Mouse (Mus musculus): Measurements from ENCODE around the gene Ptprh. TPM values are rescaled to one million over a fixed set of nuclear protein-coding genes. Genes with fewer than 3 reads are reported as not detected.
"Not testable (repeated sequence)": the region's sequence is repeated elsewhere in the genome, so short reads cannot be mapped to it uniquely, and the experiment has no call there.

Gene Ptprh
- total RNA-seq, 2 experiments from 2014 or later: not detected

GRCm38 (mm10) chr7:4527302-4527689 is 76.5 kb downstream of the Ptprh start:
- no peak for DNase-seq
- intact Hi-C loops (cut with DNase I; ENCODE audit: low total_unique reads): loop anchor here (10.0 kb wide), 1 partner anchor 92 kb away; no protein-coding TSS in a partner anchor

GRCm38 (mm10) chr7:4526341-4527301 is 77.2 kb downstream of the Ptprh start:
- intact Hi-C loops (cut with DNase I; ENCODE audit: low total_unique reads): loop anchor here (10.0 kb wide), 1 partner anchor 92 kb away; no protein-coding TSS in a partner anchor
- peak; percentile 84 for DNase-seq

GRCm38 (mm10) chr7:4524212-4524922 is 79.5 kb downstream of the Ptprh start, which contains the start of gene Tnni3:
Tnni3 (minus strand) TSS chr7:4524229.
- not testable (repeated sequence) for DNase-seq
- intact Hi-C loops (cut with DNase I; ENCODE audit: low total_unique reads): loop anchor here (10.0 kb wide), 1 partner anchor 90 kb away; no protein-coding TSS in a partner anchor

GRCm38 (mm10) chr7:4523205-4524130 is 80.4 kb downstream of the Ptprh start:
- intact Hi-C loops (cut with DNase I; ENCODE audit: low total_unique reads): loop anchor here (10.0 kb wide), 1 partner anchor 89 kb away; no protein-coding TSS in a partner anchor
- no peak for DNase-seq

GRCm38 (mm10) chr7:4522292-4522691 is 81.5 kb downstream of the Ptprh start:
- intact Hi-C loops (cut with DNase I; ENCODE audit: low total_unique reads): loop anchor here (10.0 kb wide), 1 partner anchor 87 kb away; no protein-coding TSS in a partner anchor
- DNase-seq: no peak

- intact Hi-C loops (cut with DNase I; ENCODE audit: low total_unique reads): loop anchor here (10.0 kb wide), 1 partner anchor 87 kb away; no protein-coding TSS in a partner anchor
- no peak for DNase-seq
Measured at GRCm38 (mm10) chr7:4521231-4522003, 82.4 kb downstream of the Ptprh start.

- intact Hi-C loops (cut with DNase I; ENCODE audit: low total_unique reads): no loop called here
- DNase-seq: no peak
Measured at GRCm38 (mm10) chr7:4518487-4518886, 85.4 kb downstream of the Ptprh start.

- DNase-seq: no peak
Measured at GRCm38 (mm10) chr7:4516332-4517050, 87.3 kb downstream of the Ptprh start, which contains the start of gene Tnnt1. Tnnt1 (minus strand) TSS chr7:4516382.

GRCm38 (mm10) chr7:4515853-4516252 is 88.0 kb downstream of the Ptprh start:
- intact Hi-C loops (cut with DNase I; ENCODE audit: low total_unique reads): no loop called here
- no peak for DNase-seq

More at GRCm38 (mm10) chr7:4516332-4517050, 87.3 kb downstream of the Ptprh start, which contains the start of gene Tnnt1:
- intact Hi-C loops (cut with DNase I; ENCODE audit: low total_unique reads): no loop called here

GRCm38 (mm10) chr7:4513829-4514712 is 89.8 kb downstream of the Ptprh start:
- intact Hi-C loops (cut with DNase I; ENCODE audit: low total_unique reads): no loop called here
- DNase-seq: peak; percentile 49

- no peak for DNase-seq
Measured at GRCm38 (mm10) chr7:4513236-4513635, 90.6 kb downstream of the Ptprh start.

GRCm38 (mm10) chr7:4511489-4512224 is 92.2 kb downstream of the Ptprh start:
- DNase-seq: no peak

More at GRCm38 (mm10) chr7:4513236-4513635, 90.6 kb downstream of the Ptprh start:
- intact Hi-C loops (cut with DNase I; ENCODE audit: low total_unique reads): no loop called here

GRCm38 (mm10) chr7:4509863-4510608 is 93.8 kb downstream of the Ptprh start:
- peak; percentile 74 for DNase-seq
- intact Hi-C loops (cut with DNase I; ENCODE audit: low total_unique reads): no loop called here

More at GRCm38 (mm10) chr7:4511489-4512224, 92.2 kb downstream of the Ptprh start:
- intact Hi-C loops (cut with DNase I; ENCODE audit: low total_unique reads): no loop called here

- DNase-seq: no peak
- intact Hi-C loops (cut with DNase I; ENCODE audit: low total_unique reads): no loop called here
Measured at GRCm38 (mm10) chr7:4508739-4509116, 95.1 kb downstream of the Ptprh start.

Data from gastrocnemius, postnatal 14 days (tissue).